Mouse (Mus musculus) intestine, embryonic 14.5 days (tissue): ENCODE measurements around the gene Polr1a. TPM values are rescaled to one million over a fixed set of nuclear protein-coding genes. Genes with fewer than 3 reads are reported as not detected.

Source experiments
- ATAC-seq: fragments of 200-750 bp; cut with Nextera tagmentation; replicated peaks from 2 replicates; pipeline ENCODE4 v1.8.0; 2017; ENCODE audit warnings: low read depth, moderate number of reproducible peaks, moderate TSS enrichment, moderate library complexity; ENCODE audit not compliant: low FRiP score, low TSS enrichment
- DNase-seq: peaks from one replicate; pipeline ENCODE4 v3.0.0-alpha.2; 2018; ENCODE audit warnings: low spot score
- H3K27ac ChIP-seq: fragments of 300-500 bp; sonication (generic); 2 replicates; pipeline ENCODE4 v1.5.1; 2014; ENCODE audit warnings: low read depth, mild to moderate bottlenecking, control low read depth
- H3K27me3 ChIP-seq: fragments of 300-500 bp; sonication (generic); replicated peaks from 2 replicates; pipeline ENCODE4 v1.6.1; 2014; ENCODE audit warnings: low read length, control low read depth; ENCODE audit not compliant: control insufficient read depth, insufficient read depth
- H3K36me3 ChIP-seq: fragments of 300-500 bp; sonication (generic); 2 replicates; pipeline ENCODE4 v1.6.1; 2014; ENCODE audit warnings: low read length, control low read depth; ENCODE audit not compliant: control insufficient read depth, insufficient read depth
- H3K4me1 ChIP-seq: fragments of 300-500 bp; sonication (generic); replicated peaks from 2 replicates; pipeline ENCODE4 v1.6.1; 2014; ENCODE audit warnings: low read length, control low read depth, mixed read lengths; ENCODE audit not compliant: control insufficient read depth, insufficient read depth
- H3K4me2 ChIP-seq: fragments of 300-500 bp; sonication (generic); 2 replicates; pipeline ENCODE4 v1.6.1; 2014; ENCODE audit warnings: low read length
- H3K4me3 ChIP-seq: fragments of 300-500 bp; sonication (generic); 2 replicates; pipeline ENCODE4 v1.5.1; 2014; ENCODE audit warnings: low read depth, low read length, control low read depth, mixed read lengths
- H3K9ac ChIP-seq: fragments of 300-500 bp; sonication (generic); 2 replicates; pipeline ENCODE4 v1.6.1; 2014; ENCODE audit warnings: mild to moderate bottlenecking, low read length
- H3K9me3 ChIP-seq: fragments of 300-500 bp; sonication (generic); 2 replicates; pipeline ENCODE4 v1.6.1; 2016; ENCODE audit warnings: low read length, control low read depth; ENCODE audit not compliant: control insufficient read depth
- WGBS: fragments of 180-500 bp; shearing (Covaris S2); extraction: QIAGEN DNeasy Blood & Tissue Kit; methylation state at CpG from one replicate; pipeline ENCODE4 v1.1.7; 2014; 5-methylcytosine and 5-hydroxymethylcytosine counted together
- polyA plus RNA-seq: library from polyadenylated mRNA; unstranded; fragments of >200 nt; fragmentation: Nextera tagmentation; extraction: Ambion mirVana; gene quantifications from 2 replicates; pipeline ENCODE4 v1.2.1, GENCODE M21; 2014

Polr1a gene
- polyA plus RNA-seq, 1 experiment from 2014 or later = 32.9 TPM

DNA sequence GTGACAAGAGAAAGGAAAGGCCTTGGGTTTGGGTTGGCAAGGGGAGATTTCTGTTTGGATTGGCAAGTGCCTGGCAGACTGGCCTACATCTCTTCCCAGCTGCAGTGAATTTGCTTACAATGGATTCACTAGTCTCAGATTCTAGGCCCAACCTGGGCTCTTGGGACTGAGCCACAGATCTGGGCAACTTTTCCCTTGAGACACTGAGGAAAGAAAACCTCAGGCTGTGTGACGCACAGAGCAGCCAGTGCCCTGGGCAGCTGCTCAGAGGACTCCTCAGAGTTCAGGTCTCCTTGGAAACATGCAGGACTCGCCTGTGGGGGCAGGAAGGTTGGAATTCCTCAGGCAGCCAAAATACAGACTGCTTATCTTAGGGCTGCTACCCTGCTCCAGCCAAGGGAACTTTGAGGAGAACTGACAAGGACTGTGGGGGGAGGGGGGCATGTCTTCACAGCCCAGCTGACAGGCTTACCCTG, 25.3 kb downstream of the Polr1a start:
- 30% methylated on average over 2 of the region's 2 CpGs for WGBS
- Histone ChIP-seq H3K9me3 (no peaks in the 10 kb centered on the region), H3K4me3 (no peak overlapping the region), H3K4me2 (no peak overlapping the region), H3K36me3 (peaks cover 91% of the 10 kb centered on the region), H3K4me1 (no peaks in the 10 kb centered on the region; the same call in 1 of the 2 replicates), H3K9ac (no peak overlapping the region), H3K27ac (no peak overlapping the region), H3K27me3 (no peaks in the 10 kb centered on the region)
- no peak for DNase-seq
- ATAC-seq = no peak

DNA sequence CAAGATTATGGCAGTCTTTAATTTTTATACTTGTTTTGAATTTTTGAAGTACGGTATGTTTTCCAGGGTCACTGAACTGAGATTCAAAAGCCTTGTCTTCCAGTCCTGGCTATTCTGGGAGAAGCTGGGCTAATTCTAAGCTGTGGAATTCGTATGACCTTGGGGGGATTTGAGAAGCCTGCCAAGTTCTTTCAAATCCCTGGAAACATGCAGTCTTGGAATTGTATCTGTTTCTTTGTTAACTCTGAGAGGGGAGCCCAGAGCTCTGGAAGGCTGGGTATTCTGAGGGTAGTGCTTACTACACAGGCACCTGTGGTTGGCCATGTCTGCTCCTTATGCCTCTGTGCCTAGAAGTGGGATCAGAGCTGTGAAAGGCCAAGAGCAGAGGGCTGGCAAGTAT, 26.9 kb downstream of the Polr1a start:
- 77% methylated on average over 2 of the region's 2 CpGs for WGBS
- Histone ChIP-seq H3K36me3 (peaks cover 89% of the 10 kb centered on the region), H3K27ac (no peak overlapping the region), H3K4me3 (no peak overlapping the region), H3K27me3 (no peaks in the 10 kb centered on the region), H3K9ac (no peak overlapping the region), H3K4me2 (no peak overlapping the region), H3K4me1 (no peaks in the 10 kb centered on the region; the same call in 1 of the 2 replicates), H3K9me3 (no peaks in the 10 kb centered on the region)
- DNase-seq = no peak
- no peak for ATAC-seq

GRCm38 (mm10) chr6:71940912-71941311, 32.1 kb downstream of the Polr1a start:
- H3K9me3 ChIP-seq = no peaks in the 10 kb centered on the region
- no peak overlapping the region for H3K9ac ChIP-seq
- H3K27ac ChIP-seq = no peak overlapping the region
- DNase-seq (no peak), ATAC-seq (no peak)
- 88% methylated on average over 6 of the region's 6 CpGs for WGBS
- H3K36me3 ChIP-seq = peaks cover 74% of the 10 kb centered on the region
- H3K4me2 ChIP-seq = no peak overlapping the region
- H3K4me1 ChIP-seq = no peaks in the 10 kb centered on the region
- H3K4me3 ChIP-seq = no peak overlapping the region
- no peaks in the 10 kb centered on the region for H3K27me3 ChIP-seq

- H3K27ac ChIP-seq = no peak overlapping the region
- no peaks in the 10 kb centered on the region for H3K27me3 ChIP-seq
- no peak for DNase-seq
- H3K4me1 ChIP-seq = no peaks in the 10 kb centered on the region
- no peak for ATAC-seq
- peaks cover 73% of the 10 kb centered on the region for H3K36me3 ChIP-seq
- H3K4me3 ChIP-seq = no peak overlapping the region
- no peak overlapping the region for H3K9ac ChIP-seq
- 82% methylated on average over 6 of the region's 6 CpGs for WGBS
- H3K4me2 ChIP-seq = no peak overlapping the region
- no peaks in the 10 kb centered on the region for H3K9me3 ChIP-seq
These were observed 36.2 kb downstream of the Polr1a start for GRCm38 (mm10) chr6:71945101-71945500.

GRCm38 (mm10) chr6:71946121-71946520, 37.3 kb downstream of the Polr1a start:
- Histone ChIP-seq H3K27ac (no peak overlapping the region), H3K36me3 (peaks cover 73% of the 10 kb centered on the region), H3K4me2 (no peak overlapping the region), H3K9me3 (no peaks in the 10 kb centered on the region), H3K27me3 (no peaks in the 10 kb centered on the region), H3K4me1 (no peaks in the 10 kb centered on the region), H3K9ac (no peak overlapping the region), H3K4me3 (no peak overlapping the region)
- 86% methylated on average over 8 of the region's 8 CpGs for whole genome bisulfite sequencing
- ATAC-seq (no peak), DNase-seq (no peak)

DNA sequence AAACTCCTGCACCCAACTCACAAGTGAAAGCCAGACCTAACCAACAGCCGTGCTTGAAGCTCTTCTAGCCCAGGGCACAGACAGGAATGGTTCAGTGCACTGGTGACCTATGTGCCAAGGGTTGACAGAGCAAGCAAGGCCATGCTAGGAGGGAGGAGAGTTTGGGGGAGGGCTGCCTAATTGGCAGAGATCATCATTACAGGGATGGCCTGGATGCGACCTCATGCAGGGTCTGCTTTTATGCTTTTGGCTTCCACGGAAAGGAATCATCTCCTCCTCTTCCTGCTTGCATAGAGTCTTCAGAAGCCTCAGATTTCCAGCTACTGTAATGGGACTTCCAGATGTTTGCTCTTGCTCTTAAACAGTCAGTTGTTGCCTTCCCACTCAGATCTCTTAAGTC, 40.9 kb downstream of the Polr1a start:
- WGBS = 87% methylated on average over 3 of the region's 3 CpGs
- H3K9me3 ChIP-seq = no peaks in the 10 kb centered on the region
- peaks cover 85% of the 10 kb centered on the region for H3K36me3 ChIP-seq
- ATAC-seq (no peak), DNase-seq (no peak)
- H3K27ac ChIP-seq = no peak overlapping the region
- no peaks in the 10 kb centered on the region for H3K27me3 ChIP-seq
- H3K4me1 ChIP-seq = no peaks in the 10 kb centered on the region
- H3K4me3 ChIP-seq = no peak overlapping the region
- H3K4me2 ChIP-seq = no peak overlapping the region
- H3K9ac ChIP-seq = no peak overlapping the region

DNA sequence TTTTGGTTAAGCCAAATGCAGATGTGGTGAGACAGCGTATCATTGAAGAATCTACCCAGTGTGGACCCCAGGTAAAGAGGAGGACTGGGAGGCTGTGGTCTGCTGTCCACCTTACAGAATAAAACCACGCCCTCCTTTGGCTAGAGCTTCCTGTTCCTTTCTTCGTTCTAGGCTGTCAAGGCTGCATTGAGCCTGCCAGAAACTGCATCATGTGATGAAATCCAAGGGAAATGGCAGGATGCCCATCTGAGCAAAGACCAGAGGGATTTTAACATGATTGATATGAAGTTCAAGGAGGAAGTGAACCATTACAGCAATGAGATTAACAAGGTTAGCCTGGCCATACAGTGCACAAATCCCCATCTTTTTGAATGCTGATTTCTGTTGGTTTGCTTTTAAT, 41.7 kb downstream of the Polr1a start:
- no peak for ATAC-seq
- H3K4me3 ChIP-seq = no peak overlapping the region
- no peak overlapping the region for H3K9ac ChIP-seq
- H3K9me3 ChIP-seq = no peaks in the 10 kb centered on the region
- peaks cover 86% of the 10 kb centered on the region for H3K36me3 ChIP-seq
- no peak overlapping the region for H3K4me2 ChIP-seq
- no peak overlapping the region for H3K27ac ChIP-seq
- no peaks in the 10 kb centered on the region for H3K4me1 ChIP-seq
- 81% methylated on average over 3 of the region's 3 CpGs for WGBS
- H3K27me3 ChIP-seq = no peaks in the 10 kb centered on the region
- DNase-seq = no peak

DNA sequence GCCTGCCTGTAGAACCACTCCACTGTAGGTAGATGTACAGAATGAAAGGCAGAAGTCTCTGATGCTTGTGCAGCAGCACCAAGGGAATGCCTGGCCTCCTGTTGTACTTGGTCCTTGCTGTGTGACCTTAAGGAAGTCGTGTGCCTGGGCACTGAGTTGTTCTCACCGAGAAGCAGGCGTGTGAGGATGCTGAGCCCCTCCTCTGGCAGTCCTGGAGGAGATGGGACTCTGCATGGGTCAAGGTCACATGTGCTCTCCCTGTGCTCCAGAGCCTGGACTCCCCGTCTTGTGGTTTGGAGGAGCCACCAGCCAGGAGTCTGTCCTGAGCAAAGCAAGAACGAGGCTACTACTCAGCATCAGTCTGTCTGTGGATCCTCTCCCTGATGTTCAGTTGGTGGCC, 42.3 kb downstream of the Polr1a start:
- 92% methylated on average over 5 of the region's 5 CpGs for WGBS
- DNase-seq = no peak
- Histone ChIP-seq H3K4me3 (no peak overlapping the region), H3K27me3 (no peaks in the 10 kb centered on the region), H3K9me3 (no peaks in the 10 kb centered on the region), H3K4me1 (no peaks in the 10 kb centered on the region), H3K4me2 (no peak overlapping the region), H3K9ac (no peak overlapping the region), H3K36me3 (peaks cover 85% of the 10 kb centered on the region), H3K27ac (no peak overlapping the region)
- ATAC-seq = no peak

DNA sequence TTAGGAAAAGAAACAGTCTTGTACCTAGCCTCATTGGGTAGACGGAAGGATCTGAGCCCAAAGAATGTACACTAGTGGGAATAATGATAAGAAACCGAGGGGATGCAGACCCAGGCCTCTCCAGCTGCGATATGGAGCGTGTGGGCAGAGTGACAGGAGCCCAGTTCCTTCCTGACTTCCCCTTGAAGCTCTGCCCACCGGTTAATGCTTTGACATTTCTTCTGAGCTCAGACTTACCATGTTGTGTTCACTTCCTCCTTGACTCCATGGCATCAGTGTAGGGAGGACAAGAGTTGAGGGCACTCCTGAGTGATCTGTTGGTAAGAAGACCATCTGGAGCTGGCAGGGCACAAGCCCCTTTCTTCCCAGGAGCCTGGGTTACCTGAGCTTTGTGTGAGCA, 53.3 kb downstream of the Polr1a start:
- no peak for DNase-seq
- Histone ChIP-seq H3K4me3 (no peak overlapping the region), H3K36me3 (peaks cover 27% of the 10 kb centered on the region), H3K4me2 (no peak overlapping the region), H3K27ac (no peak overlapping the region), H3K4me1 (no peaks in the 10 kb centered on the region), H3K9ac (no peak overlapping the region), H3K27me3 (no peaks in the 10 kb centered on the region), H3K9me3 (no peaks in the 10 kb centered on the region)
- no peak for ATAC-seq
- WGBS = 90% methylated on average over 5 of the region's 5 CpGs
